Mouse (Mus musculus): Measurements from ENCODE around the gene Kmt2e.

DNA sequence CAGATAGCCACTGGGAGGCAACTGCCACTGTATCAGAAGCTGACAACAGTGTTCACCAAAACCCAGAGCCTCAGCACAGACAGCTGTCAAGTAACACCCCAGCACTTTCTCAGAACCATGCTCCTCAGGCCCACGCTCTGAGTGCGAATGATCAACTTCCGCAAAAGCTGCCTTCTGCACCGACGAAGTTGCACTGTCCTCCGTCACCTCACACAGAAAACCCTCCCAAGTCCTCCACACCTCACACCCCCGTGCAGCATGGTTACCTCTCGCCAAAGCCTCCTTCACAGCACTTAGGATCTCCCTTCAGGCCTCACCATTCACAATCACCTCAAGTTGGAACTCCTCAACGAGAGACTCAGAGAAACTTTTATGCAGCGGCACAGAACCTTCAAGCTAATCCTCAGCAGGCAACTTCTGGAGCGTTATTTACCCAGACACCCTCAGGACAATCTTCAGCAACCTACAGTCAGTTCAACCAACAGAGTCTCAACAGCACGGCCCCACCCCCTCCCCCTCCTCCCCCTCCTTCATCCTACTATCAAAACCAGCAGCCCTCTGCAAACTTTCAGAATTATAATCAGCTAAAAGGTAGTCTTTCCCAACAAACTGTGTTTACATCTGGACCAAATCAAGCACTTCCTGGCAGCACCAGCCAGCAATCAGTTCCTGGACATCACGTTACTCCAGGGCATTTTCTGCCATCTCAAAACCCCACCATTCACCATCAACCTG, 67.5 kb downstream of the Kmt2e start:
- no peak for TF ChIP-seq MAFK (IDR thresholded peaks at IDR 0.05; ENCODE audit: insufficient read depth, low read depth, low read length)
- no peak for TF ChIP-seq HCFC1 (IDR thresholded peaks at IDR 0.05; ENCODE audit: borderline replicate concordance, insufficient read depth, low read length)

Data from ES-E14 (cell line).